Mouse (Mus musculus) urinary bladder, postnatal 10 days (tissue): ENCODE measurements around the gene Nfe2l2.
A peak's percentile ranks its signal among the peaks of the same experiment; 100 is the strongest.

ENCODE experiments used
- DNase-seq: peaks from one replicate; pipeline ENCODE4 v3.0.0; 2022; ENCODE audit warnings: low spot score

Nfe2l2 gene

DNA sequence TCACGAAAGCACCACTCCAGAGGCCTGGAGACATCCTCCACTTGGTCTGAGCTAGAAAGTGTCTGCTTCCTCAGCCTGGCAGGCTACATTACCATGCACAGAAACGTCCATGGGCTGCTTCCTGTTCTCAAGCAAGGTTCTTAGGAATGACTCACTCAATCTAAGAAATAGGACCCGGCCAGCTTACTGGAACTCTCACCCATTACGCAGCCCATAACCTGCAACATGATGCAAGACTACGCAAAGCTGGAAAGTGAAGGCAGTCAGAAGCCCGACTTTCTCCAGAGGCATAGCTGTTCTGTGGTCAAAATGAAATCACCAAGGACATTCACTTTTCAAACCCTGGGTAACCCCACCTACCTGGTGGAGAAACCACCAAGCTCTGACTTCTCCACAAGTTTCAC lies 19.0 kb downstream of the Nfe2l2 start:
- no peak for DNase-seq

GRCm38 (mm10) chr2:75684526-75684925 lies 19.9 kb downstream of the Nfe2l2 start:
- DNase-seq: no peak

- no peak for DNase-seq
These were observed 21.3 kb downstream of the Nfe2l2 start for GRCm38 (mm10) chr2:75682978-75683709.

DNA sequence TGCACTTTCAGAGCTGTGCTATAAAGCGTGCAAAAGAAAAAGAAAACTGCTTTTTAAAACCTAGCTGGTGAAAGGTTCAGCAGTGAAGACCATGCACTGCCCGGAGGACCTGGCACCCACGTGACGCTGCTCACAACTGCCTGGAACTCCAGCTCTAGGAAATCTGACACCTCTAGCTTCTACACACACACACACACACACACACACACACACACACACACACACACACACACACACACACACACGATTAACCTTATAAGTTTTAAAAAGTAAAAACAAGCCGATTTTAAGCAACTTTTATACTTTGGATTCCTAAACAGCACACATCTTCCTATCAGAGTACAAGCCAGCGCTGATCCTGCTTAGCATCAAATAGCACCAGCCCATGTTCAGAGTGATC lies 23.0 kb downstream of the Nfe2l2 start:
- DNase-seq: no peak

DNA sequence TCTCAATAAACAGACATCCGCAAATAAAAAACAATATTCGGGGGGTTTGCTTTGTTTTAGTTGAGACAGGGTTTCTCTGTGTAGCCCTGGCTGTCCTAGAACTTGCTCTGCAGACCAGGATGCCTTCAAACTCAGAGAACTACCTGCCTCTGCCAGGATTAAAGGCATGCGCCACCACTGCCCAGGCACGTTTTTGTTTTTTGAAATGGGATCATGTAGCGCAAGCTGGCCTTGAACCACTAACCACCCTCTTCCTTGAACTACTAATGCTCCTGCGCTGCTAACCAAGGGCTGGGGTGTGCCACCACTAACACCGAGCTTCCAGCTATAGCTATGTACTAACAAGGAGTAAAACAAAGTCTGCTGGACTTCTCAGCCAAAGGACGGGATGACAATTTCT lies 24.5 kb downstream of the Nfe2l2 start:
- no peak for DNase-seq

- DNase-seq: no peak
These were observed 27.9 kb downstream of the Nfe2l2 start for GRCm38 (mm10) chr2:75676567-75676966.

- DNase-seq: no peak
These were observed 31.9 kb downstream of the Nfe2l2 start for GRCm38 (mm10) chr2:75672561-75672960.

DNA sequence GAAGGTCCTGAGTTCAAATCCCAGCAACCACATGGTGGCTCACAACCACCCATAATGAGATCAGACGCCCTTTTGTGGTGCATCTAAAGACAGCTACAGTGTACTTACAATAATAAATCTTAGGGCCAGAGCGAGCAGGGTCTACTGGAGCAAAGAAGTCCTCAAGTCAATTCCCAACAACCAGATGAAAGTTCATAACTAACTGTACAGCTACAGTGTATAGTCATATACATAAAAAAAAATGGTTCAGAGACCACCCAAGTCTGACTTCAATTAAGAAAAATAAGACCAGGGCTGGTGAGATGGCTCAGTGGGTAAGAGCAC lies 33.1 kb downstream of the Nfe2l2 start:
- no peak for DNase-seq

GRCm38 (mm10) chr2:75670446-75671336 lies 33.8 kb downstream of the Nfe2l2 start:
- no peak for DNase-seq

- DNase-seq: no peak
These were observed 34.7 kb downstream of the Nfe2l2 start for GRCm38 (mm10) chr2:75669491-75670445.

DNA sequence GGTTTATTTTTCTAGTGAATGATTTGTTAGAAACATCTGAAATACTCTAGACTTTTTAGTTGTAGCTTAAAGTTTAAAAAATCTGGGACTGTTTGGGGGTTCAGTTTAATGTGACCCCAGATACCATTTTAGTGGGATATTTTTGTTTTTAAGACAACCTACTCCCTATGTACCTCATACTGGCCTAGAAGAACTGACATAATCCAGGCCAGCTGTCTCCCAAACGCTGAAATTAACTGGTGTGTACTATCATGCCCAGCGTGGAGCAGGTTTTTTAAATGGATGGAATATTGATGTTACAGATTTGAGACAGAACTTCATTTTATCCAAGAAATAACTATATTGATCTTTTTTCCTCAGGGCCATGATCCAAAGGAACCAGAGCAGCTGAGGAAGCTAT lies 43.3 kb downstream of the Nfe2l2 start:
- no peak for DNase-seq

DNA sequence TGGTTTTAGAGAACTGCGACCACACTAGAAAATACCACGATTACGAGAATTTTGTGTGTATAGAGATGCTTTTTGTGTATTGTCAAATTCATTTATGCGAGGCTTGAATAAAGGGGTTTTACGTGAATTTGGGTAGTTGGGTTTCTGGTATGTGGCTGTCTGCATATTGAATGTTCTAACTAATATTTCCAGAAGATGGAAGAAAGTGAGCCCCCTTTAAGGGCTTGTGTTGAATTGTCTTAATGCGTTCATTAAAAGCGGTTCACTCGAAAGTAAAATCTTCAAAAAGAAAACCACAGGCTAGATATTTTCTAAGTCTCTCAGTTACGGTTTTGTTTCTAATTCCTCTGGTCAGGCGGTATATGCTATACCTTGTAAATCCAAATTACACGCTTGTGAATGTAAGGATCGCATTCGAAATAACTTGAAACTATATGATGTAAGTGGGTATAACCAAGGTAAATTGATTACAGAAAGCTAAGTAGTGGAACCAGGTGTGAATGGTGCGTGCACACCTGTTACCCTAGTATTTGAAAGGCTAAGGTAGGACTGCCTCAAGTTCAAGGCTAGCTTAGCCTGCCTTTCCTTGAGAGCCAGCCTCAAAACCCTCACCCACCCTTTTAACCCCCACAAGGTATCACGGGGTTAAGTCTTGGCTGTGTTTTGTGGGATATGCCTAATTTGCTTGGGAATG lies 44.0 kb downstream of the Nfe2l2 start:
- DNase-seq: no peak

DNA sequence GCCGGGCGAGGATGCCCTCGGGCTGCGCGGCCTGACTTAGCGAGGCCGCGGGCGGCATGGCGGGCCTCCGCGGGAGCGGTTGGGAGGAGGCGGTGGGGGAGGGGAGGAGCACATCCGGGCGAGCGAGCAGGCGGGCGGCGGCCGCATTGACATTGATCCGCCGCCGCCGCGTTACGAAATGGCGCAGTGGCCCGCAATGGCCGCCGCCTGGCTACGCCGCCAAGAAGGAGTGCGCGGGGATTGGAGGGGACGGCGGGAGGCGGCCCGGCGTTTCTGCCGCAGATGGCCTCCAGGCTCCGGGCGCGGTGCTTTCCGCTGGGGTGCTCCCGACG lies 44.8 kb downstream of the Nfe2l2 start:
- DNase-seq: peak; percentile 92

GRCm38 (mm10) chr2:75658727-75659628 lies 45.5 kb downstream of the Nfe2l2 start, which contains the start of gene Hnrnpa3:
Gene Hnrnpa3, plus strand, starts transcription at chr2:75659261.
- DNase-seq: peak; percentile 94

DNA sequence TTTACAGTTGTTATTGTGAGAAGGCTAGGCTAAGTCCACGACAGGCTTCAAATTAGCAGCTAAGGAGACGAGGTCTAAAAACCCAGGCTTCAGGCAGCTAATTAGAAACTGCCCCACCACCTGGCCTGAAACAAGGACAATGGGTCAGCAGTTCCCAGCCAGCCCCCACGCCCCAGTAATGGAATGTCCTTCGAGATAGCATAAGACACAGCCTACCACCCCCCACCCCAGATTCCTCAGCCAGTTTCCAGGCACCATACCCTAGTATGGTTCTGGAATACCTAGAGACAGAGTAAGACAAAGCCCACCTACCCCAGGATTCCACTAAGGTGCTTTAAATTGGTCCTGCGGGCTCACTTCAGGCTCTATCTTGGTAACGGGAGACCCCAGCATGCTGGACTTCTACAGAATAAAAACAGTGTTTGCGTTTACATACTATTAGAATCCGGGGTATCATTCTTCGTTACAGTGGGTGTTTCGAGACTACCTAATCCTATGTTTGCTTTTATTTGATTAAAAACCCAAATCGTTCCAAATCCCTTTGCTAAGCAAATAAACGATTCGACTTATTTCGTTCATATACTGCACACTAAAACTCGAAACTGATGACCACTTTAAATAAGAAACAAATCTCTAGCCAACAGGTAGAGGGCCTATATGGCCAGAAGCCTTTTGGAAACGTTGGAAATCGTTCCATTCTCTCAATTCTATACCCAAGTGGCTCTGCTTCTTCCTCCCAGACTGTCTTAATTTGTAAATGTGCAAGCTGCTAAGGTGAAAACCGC lies 46.3 kb downstream of the Nfe2l2 start:
- DNase-seq: no peak

GRCm38 (mm10) chr2:75656924-75657323 lies 47.5 kb downstream of the Nfe2l2 start:
- DNase-seq: no peak

GRCm38 (mm10) chr2:75654679-75655078 lies 49.8 kb downstream of the Nfe2l2 start:
- DNase-seq: no peak

DNA sequence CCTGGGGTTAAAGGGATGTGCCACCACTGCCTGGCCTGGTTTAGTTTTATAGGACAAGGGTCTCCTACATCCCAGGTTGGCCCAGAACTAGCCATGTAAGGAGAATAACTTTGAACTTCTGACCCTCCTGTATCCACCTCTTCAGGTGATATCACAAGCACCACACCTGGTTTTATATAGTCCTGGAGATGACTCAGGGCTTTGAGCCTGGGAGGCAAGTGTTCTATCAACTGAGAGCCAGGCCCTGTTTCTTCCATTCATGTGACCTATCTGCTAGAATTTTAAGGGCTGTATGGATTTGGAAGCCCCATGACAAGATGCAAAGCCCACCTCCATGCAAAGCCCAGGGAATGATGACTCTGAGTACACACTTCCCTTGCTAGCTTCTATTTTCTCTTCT lies 51.3 kb downstream of the Nfe2l2 start:
- no peak for DNase-seq

DNA sequence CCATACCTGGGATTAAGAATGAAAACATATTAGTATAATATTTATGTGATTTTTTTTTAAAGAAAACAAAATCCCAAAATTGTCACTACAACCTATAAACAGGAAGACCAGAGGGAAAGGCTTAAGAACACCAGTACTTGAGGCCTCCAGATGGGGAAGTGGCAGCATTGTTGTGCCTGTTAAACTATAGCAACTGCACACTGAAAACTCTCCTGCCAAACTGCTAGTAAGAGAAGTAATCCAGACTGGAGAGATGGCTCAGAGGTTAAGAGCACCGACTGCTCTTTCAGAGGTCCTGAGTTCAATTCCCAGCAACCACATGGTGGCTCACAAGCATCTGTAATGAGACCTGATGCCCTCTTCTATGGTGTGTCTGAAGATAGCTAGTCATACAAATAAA lies 54.0 kb downstream of the Nfe2l2 start:
- DNase-seq: no peak

DNA sequence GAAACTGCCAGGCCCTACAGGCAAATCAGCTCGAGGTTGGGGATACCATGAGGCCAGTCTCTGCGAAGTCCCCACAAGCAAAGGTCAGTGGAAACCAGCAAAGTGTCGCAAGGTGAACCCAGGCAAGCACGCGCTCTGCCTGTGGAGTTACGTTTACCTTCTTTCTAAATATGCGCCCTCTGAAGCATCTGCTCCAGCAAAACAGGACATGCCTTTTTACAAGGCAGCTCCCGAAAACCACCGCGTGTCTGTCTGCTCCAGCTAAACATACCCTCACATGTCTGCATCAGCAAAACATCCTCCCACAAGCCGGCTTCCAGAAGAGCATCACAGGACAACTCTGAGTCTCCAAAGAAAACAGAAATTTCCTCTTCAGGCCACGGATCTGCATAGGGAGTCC lies 59.2 kb downstream of the Nfe2l2 start:
- no peak for DNase-seq
